Mouse (Mus musculus) ES-Bruce4 (cell line): ENCODE results near the gene Kcnmb2. TPM values are rescaled to one million over a fixed set of nuclear protein-coding genes. Genes with fewer than 3 reads are reported as not detected.

ENCODE experiments used
- H3K27ac ChIP-seq: 2 replicates; pipeline ENCODE4 v1.5.1; 2012; ENCODE audit warnings: low read length, inconsistent platforms; ENCODE audit not compliant: insufficient read depth
- H3K27me3 ChIP-seq: 2 replicates; pipeline ENCODE4 v1.6.1; 2012; ENCODE audit warnings: mild to moderate bottlenecking, low read length, inconsistent platforms; ENCODE audit not compliant: control insufficient read depth, poor library complexity, insufficient read depth, severe bottlenecking
- H3K36me3 ChIP-seq: 2 replicates; pipeline ENCODE4 v1.6.1; 2012; ENCODE audit warnings: inconsistent platforms, mild to moderate bottlenecking, low read length, moderate library complexity; ENCODE audit not compliant: control insufficient read depth, poor library complexity, insufficient read depth, severe bottlenecking
- H3K4me1 ChIP-seq: one replicate; pipeline ENCODE4 v1.8.1; 2011; ENCODE audit warnings: low read length; ENCODE audit not compliant: control insufficient read depth, insufficient read depth
- H3K4me3 ChIP-seq: 2 replicates; pipeline ENCODE4 v1.5.1; 2011; ENCODE audit warnings: low read depth, mild to moderate bottlenecking, low read length
- H3K9ac ChIP-seq: 2 replicates; pipeline ENCODE4 v1.6.1; 2012; ENCODE audit warnings: low read depth, mild to moderate bottlenecking, inconsistent platforms; ENCODE audit not compliant: poor library complexity, severe bottlenecking
- H3K9me3 ChIP-seq: replicated peaks from 2 replicates; pipeline ENCODE4 v1.6.1; 2012; ENCODE audit warnings: mild to moderate bottlenecking, low read length, inconsistent platforms; ENCODE audit not compliant: control insufficient read depth, poor library complexity, insufficient read depth, severe bottlenecking
- CTCF ChIP-seq: IDR thresholded peaks from one replicate; pipeline ENCODE4 v1.8.1; 2011; ENCODE audit warnings: low read depth, low read length
- EP300 ChIP-seq: IDR thresholded peaks from 2 replicates; pipeline ENCODE4 v1.6.1; 2011; ENCODE audit warnings: low read depth, low read length; ENCODE audit not compliant: insufficient read depth
- POLR2A ChIP-seq: IDR thresholded peaks from one replicate; pipeline ENCODE4 v1.8.1; 2011; ENCODE audit warnings: low read length; ENCODE audit not compliant: insufficient read depth
- polyA plus RNA-seq: library from polyadenylated mRNA; stranded (reverse); fragments of >200 nt; gene quantifications from 2 replicates; pipeline ENCODE4 v1.2.4, GENCODE M21; 2011; ENCODE audit warnings: low read depth; ENCODE audit not compliant: missing spikeins, insufficient read depth, insufficient read length

Gene Kcnmb2
- polyA plus RNA-seq, 1 experiment: not detected

DNA sequence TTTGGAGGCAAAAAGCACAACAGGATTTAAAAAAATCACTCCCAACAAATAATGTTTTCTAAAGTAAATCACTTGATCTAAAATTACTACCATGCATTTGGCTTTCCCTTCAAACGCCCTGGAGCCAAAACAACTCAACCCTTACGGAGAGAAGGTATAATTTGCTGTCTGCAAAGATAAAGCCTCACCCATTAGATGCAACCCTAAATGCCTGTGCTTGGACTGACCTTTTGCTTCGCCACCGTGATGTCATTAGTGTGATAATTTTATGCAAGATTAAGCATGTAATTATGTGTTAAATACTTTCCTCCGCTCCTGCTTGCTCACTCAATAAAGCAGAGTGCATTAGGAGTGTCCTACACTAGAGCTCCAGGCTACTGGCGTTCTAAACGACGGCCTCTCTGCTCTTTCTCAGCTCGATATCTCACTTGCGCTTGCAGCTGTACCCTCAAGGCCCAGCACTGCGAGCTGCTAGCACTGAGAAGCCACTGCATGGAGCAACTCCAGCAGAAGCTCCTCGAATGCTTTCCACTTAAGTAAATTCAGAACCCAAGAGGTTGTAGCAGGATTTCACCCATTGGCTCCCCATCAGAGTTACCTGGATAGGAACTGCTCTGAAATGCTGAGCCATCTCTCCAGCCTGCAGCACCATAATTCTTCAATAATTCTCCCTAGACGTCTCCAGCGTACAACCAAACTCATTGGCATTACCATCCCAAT, 247.7 kb downstream of the Kcnmb2 start:
- no peaks in the 10 kb centered on the region for H3K36me3 ChIP-seq
- no peaks in the 10 kb centered on the region for H3K4me1 ChIP-seq
- H3K9ac ChIP-seq: no peak overlapping the region
- H3K9me3 ChIP-seq: no peaks in the 10 kb centered on the region
- no peak overlapping the region for H3K4me3 ChIP-seq
- no peak for TF ChIP-seq EP300
- TF ChIP-seq CTCF: no peak
- no peak for TF ChIP-seq POLR2A
- no peaks in the 10 kb centered on the region for H3K27me3 ChIP-seq
- H3K27ac ChIP-seq: no peak overlapping the region

GRCm38 (mm10) chr3:32180519-32180918, 278.2 kb downstream of the Kcnmb2 start:
- TF ChIP-seq CTCF (no peak), EP300 (no peak), POLR2A (no peak)
- Histone ChIP-seq H3K27ac (no peak overlapping the region), H3K4me3 (no peak overlapping the region), H3K9me3 (no peaks in the 10 kb centered on the region; the same call in 1 of the 2 replicates), H3K27me3 (no peaks in the 10 kb centered on the region), H3K4me1 (no peaks in the 10 kb centered on the region), H3K36me3 (no peaks in the 10 kb centered on the region), H3K9ac (no peak overlapping the region)

DNA sequence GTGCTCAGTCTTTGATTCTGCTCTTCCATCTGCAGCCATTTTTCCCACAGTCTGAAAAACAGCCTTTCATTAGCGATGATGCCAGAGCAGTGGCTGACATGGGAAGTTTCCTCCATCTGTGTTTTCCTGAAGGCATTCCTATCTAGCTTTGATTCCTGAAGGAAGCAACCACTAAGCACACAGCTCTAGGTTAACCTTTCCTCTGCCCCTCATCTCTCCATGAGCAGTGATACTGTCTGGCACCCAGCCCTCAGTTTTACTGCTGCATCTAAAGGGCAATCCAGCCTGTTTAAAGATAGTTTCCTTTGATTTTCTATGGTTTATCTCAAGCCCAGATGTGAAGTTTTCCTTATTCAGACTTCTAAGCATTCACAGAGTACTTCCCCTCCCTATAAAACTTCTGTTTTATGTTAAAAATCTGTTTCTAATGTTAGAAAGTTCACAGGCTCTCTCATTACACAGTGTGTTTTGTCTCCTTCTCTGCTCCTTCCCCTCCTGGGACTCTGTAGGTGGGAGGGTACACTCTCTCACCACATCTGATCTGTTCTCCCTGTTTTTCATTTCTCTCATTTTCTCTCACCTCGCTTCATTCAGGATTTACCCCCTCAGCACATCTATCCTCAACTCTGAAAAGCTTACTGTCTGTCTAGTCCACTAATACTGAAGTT, 283.7 kb downstream of the Kcnmb2 start:
- H3K27ac ChIP-seq: no peak overlapping the region
- no peak overlapping the region for H3K9ac ChIP-seq
- no peaks in the 10 kb centered on the region for H3K36me3 ChIP-seq
- H3K27me3 ChIP-seq: no peaks in the 10 kb centered on the region
- H3K9me3 ChIP-seq: no peaks in the 10 kb centered on the region; the same call in 1 of the 2 replicates
- no peaks in the 10 kb centered on the region for H3K4me1 ChIP-seq
- no peak for TF ChIP-seq POLR2A
- TF ChIP-seq EP300: no peak
- TF ChIP-seq CTCF: no peak
- H3K4me3 ChIP-seq: no peak overlapping the region

DNA sequence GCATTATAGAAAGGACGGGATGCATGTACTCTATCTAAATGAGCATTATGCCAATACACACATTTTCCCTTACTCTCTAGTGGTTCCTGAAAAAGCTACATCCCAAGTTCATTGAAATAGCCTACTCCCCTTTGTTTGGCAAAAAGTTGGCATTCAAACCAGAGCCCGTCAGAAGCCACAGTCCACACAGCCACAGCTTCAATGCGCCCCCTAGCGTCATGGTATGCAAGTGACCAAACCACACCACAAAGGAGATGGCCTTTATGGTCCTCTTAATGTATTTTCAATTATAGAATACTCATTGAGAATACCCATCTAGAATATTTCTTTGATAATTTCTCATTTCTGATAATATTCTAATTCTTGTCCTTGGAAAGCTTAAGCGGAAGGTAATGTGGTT, 286.2 kb downstream of the Kcnmb2 start:
- Histone ChIP-seq H3K4me1 (no peaks in the 10 kb centered on the region), H3K27ac (no peak overlapping the region), H3K9me3 (no peaks in the 10 kb centered on the region), H3K36me3 (no peaks in the 10 kb centered on the region), H3K4me3 (no peak overlapping the region), H3K27me3 (no peaks in the 10 kb centered on the region), H3K9ac (no peak overlapping the region)
- TF ChIP-seq POLR2A: no peak
- peak; percentile 81 for TF ChIP-seq CTCF

DNA sequence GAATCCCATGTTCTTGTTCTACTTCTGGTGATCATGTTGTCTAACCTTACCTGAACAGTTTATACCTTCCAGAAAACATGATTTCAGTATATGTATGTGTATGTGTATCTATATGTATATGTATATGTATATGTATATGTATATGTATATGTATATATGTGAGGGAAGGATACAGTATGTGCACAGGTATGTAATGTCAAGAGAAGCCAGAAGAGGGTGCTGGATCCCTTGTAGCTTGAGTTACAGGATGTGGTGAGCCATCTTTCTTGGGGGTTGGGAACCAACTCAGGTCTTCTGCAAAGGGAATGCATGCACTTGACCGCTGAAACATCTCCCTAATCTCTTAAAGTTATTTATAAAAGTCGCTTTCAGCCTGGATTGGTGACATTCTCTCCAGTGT, 286.6 kb downstream of the Kcnmb2 start:
- H3K27me3 ChIP-seq: no peaks in the 10 kb centered on the region
- no peak overlapping the region for H3K4me3 ChIP-seq
- TF ChIP-seq POLR2A (no peak), EP300 (no peak), CTCF (no peak)

DNA sequence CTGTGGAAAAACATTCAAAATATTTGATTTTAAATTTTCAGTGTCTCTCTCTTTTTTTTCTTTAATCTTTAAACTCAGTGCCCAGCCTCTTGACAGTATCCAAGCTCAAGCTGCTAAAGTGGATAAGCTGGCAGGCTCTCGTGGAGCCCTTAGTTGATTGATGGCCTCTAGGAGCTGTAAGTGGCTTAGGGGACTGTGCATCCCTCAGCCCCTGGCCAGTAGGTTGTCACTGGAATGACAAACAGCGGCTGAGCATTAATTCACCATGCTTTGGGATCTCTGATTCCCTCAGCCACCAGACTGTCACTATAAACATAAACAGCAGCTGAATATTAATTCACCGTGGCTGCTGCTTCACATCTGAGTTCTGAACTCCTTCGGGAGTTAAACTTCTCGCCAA, 287.6 kb downstream of the Kcnmb2 start:
- TF ChIP-seq CTCF: no peak
- TF ChIP-seq EP300: no peak
- TF ChIP-seq POLR2A: no peak
- H3K9ac ChIP-seq: no peak overlapping the region
- H3K4me1 ChIP-seq: no peaks in the 10 kb centered on the region
- no peak overlapping the region for H3K27ac ChIP-seq
- H3K27me3 ChIP-seq: no peaks in the 10 kb centered on the region
- H3K4me3 ChIP-seq: no peak overlapping the region
- no peaks in the 10 kb centered on the region for H3K9me3 ChIP-seq
- H3K36me3 ChIP-seq: no peaks in the 10 kb centered on the region

More for the DNA sequence above, 286.6 kb downstream of the Kcnmb2 start:
- Histone ChIP-seq H3K9ac (no peak overlapping the region), H3K27ac (no peak overlapping the region), H3K4me1 (no peaks in the 10 kb centered on the region), H3K9me3 (no peaks in the 10 kb centered on the region), H3K36me3 (no peaks in the 10 kb centered on the region)
